Mouse (Mus musculus) testis, postnatal 14 days (tissue): Measurements from ENCODE around the gene Glra1.
"Not testable (repeated sequence)": the region's sequence is repeated elsewhere in the genome, so short reads cannot be mapped to it uniquely, and the experiment has no call there.

Experiments
- DNase-seq: peaks from one replicate; pipeline ENCODE4 v3.0.0; 2021; ENCODE audit warnings: low spot score

Glra1 gene

GRCm38 (mm10) chr11:55607808-55608523 is at the start of gene Glra1:
Glra1 (minus strand) TSS chr11:55608198.
- peak; percentile 69 for DNase-seq

DNA sequence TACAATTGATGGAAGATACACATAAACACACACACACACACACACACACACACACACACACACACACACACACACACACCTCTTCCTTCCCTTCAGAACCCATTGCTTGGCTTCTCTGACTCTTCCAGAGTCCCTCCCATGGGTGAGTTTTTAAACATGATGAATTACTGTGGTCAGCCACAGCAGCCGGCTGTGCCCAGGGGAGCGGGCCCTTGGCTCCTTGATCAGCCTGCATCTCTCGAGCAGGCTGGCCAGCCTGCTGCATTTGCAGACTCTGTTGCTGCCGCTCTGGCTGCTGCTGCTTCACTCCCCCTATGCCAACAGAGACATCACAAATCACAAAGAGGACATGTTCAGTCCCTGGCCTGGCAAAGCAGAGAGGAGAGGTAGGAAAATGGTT is 29.0 kb upstream of the Glra1 start:
- no peak for DNase-seq

DNA sequence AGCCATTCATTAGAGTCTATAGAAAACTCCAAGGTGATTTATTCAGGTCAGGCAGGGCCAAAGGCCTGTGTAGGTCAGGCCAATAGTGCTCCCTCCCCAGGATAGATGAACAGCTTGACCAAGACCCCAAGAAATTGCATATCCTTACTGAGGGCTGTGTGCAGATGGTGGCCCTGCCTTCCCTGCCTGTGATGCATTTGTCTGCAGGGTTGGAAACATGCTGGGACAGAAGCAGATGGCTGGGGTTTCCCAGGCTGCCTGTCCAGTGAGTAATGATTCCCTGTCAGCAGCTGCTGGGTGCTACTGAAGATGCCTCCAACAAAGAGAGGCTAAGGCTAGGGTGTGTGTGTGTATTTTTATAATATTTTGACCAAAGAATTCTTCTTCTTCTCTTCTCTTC is 25.9 kb upstream of the Glra1 start:
- no peak for DNase-seq

GRCm38 (mm10) chr11:55614631-55615030 is 6.6 kb upstream of the Glra1 start:
- not testable (repeated sequence) for DNase-seq

GRCm38 (mm10) chr11:55608524-55608920 is 524 bp upstream of the Glra1 start:
- no peak for DNase-seq

DNA sequence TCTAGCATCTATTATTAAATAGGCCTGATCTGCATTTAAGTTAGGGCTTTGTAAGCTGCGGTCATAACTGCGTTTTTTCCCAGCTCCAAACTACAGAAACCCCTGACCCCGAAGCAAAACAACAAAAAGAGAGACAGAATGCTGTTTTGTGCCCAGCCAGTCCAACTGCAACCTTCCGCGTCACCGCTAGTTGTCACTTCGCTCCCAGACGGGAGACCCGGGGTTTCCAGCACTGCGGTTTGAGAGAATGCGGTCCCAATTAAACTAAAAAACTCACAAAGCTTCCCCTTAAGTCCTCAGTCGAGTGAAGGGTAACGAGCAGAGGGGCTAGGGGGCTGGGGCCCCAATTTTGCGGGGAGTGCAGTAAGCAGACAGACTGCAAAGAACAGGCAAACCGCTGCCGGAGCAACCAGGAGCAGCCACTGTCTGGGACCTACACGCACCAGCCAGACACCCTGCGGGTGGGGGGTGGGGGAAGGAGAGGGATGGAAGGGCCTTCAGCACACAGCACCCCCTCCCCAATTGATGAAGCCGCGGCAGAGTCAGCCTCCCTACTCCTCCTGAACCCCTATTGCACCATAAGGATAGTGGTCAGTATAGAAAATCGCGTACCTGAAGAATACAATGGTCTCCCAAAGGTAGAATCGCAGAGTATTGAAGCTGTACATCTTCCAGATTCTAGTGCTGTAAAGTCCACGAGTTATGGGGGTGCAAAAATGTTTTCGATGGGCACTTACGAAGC is 761 bp downstream of the Glra1 start:
- no peak for DNase-seq

GRCm38 (mm10) chr11:55601447-55602065 is 6.4 kb downstream of the Glra1 start:
- DNase-seq, result no peak

DNA sequence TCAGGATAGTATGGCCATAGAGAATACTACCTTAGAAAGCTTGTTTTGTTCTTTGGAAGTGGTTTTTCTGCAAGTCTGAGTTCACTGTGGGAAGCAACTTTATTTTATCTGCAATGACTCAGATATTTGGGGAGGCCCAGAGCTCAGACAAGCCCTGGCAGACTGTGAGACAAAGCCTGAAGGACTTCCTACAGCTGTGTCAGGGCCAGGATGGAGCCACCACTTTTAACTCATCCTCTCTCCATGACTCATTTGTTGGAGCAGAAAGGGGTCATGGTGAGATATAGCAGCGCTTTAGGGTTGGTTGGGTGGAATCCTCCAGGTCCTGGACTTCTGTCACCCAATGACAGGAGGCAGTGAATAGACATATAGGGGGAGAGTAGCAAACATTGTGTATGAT is 12.3 kb downstream of the Glra1 start:
- no peak for DNase-seq

DNA sequence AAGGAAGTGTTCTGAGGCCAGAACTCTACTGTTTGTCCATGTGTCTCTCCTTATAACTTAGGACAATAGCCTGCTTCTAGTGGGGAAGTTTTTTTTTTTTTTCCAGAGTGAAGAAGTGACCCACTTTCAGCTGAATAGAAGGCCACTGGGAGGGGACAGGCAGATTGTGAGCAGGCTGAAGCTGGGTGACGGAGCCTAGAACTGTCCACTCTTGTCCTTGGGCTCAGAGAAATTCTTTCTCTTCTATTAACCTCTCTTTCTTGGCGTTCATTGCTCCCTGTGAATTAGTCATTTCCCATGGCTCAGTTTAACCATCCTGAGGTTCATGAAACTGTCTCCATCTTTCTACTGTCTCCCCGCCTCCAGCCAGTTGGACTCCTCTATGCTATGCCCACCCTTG is 13.6 kb downstream of the Glra1 start:
- no peak for DNase-seq

DNA sequence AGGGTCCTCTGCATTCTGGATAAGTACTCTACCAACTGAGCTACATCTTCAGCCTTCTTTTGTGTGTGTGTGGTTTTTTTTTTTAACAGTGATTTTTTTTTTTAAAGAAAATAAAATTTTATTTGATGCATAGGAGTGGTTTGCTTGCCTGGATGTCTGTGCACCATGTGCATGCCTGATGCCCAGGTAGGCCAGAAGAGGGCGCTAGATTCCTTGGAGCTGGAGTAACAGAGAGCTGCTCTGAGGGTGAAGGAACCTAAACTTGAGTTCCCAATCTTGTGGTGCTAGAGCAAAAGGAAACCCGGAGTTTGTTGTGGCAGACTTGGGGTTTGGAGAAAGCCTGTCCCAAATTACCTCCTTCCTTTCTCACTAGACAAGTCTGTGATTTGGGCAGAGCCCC is 16.8 kb downstream of the Glra1 start:
- DNase-seq, result no peak

- no peak for DNase-seq
These were observed 18.4 kb downstream of the Glra1 start for GRCm38 (mm10) chr11:55589376-55590167.

DNA sequence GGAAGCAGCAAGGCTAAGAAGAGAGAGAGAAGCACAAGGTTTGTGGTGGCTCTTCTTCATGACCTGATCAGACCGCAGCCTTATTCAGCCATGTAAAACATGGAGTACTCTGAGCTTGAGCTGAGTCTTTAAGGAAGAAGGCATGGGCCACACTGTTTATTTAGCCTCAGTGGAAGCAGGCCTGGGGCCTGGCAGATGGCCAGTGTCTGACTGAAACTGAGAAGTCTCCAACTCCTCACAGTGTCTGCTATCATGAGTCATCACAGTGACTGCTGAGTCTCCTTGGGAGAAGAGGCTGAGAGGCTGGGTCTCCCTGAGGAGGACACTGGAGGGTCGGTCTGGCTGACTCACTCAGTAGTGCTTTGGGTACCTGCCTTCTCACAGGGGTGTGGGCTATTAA is 33.6 kb downstream of the Glra1 start:
- DNase-seq, result no peak

- no peak for DNase-seq
These were observed 36.9 kb downstream of the Glra1 start for GRCm38 (mm10) chr11:55571144-55571543.

GRCm38 (mm10) chr11:55566309-55567099 is 41.5 kb downstream of the Glra1 start:
- DNase-seq, result no peak

- no peak for DNase-seq
These were observed 62.3 kb downstream of the Glra1 start for GRCm38 (mm10) chr11:55545690-55546089.

GRCm38 (mm10) chr11:55542671-55543070 is 65.3 kb downstream of the Glra1 start:
- no peak for DNase-seq

DNA sequence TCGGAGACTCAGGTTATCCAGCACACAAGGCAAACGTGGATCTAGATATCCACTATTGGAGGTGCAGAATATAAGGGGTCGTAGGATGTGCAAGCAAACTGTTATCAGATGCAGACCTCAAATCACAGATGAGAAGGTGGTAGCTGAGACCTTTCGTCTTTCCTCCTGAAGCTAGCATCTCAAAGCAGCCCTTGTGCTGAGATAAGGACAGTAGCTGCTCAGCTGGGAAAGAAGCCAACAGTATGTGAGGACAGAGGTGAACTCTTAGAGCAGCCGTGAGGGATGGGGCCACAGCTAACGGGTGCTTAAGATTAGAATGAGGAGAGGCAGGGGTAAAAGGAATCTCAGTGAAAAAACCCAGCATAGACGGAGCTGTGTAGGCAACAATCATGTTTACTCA is 65.9 kb downstream of the Glra1 start:
- no peak for DNase-seq

GRCm38 (mm10) chr11:55534766-55535165 is 73.2 kb downstream of the Glra1 start:
- no peak for DNase-seq

DNA sequence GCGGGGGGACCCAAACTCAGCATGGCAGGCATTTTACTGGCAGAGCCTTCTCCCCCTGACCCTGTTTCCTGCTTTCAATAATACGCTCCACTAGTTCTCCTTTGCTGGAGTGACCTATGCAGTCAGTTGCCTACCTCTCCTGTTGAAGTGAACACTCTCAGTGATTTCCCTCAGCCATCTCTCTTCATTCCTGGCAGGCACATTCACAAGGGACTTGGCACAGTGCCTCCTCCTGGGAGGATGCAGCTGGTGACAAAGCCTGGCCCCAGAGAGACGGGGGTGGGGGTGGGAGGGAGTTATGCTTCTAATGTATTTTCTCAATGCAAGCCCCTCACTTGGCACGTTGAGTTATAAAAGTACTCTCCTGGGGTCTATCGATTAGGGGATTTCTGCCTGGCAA is 74.6 kb downstream of the Glra1 start:
- DNase-seq, result no peak

DNA sequence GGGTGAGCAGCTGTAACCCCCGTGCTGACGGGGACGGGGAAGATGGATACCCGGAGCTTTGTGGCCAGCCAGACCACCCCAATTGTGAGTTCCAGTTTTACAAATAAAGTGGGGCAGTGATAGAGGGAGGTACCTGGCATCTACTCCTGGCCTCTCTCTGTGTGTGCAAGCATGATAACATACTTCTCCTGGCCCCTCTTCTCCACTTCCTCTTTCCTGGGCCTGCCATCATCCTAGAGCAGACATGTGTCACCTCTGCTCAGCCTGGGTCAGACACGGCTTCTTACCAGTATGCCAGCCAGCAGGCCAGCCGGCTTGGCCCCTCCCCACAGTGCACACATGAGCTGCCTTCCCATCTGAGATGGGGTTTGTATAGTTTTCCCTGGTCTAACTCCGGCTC is 77.3 kb downstream of the Glra1 start:
- no peak for DNase-seq

DNA sequence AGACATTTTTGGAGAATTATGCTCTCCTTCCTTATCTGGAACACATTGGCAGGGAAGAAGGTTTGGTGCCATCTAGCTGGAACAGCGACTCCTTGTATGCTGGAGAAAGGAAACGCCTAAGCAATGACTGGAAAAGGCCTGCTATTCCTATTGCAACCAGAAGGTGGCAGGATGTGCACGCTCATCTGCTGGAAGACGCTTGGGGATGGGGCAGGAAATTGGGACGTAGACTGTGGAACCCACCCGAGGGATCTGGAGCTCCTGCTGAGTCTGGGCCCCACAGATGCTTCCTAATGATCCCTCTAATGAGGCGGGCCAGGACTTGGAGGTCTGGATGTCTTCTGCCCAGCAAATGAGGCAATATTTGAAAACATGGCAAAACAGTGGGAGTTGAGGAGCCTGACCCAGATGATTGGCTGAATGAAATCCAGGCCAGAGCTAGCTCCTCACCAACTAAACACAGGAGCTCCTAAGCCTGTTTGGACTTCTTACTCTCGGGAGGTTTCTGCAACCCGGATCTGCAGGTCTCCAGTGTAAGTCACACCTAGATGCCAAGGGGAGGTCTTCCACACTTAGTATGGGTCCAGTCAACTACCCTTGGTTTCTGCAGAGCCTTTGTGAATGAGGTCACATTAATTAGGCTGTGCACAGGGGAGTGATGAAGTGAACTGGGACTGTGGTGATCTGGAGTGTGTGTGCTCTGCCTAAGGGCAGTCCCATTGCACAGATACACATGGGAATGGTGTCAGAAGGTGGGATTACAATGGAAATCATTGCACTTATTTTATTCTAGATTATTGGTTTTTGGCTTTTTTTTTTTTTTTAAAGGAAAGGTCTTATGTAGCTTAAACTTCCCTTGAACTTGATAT is 89.0 kb downstream of the Glra1 start:
- peak; percentile 63 for DNase-seq
